ENCODE assay signal across 8 mouse cellular contexts in genomic region chr6:5633036-5633708, GRCm38 (mm10).
DNase-seq lines count a peak whose midpoint lies in the region; ATAC-seq lines count a peak whose summit lies in the region.

No protein-coding gene starts in this region.

- H3K4me1 ChIP-seq in liver, embryonic 12.5 days: no peaks in the 10 kb centered on the region
- H3K4me1 ChIP-seq in intestine, embryonic 16.5 days (ENCODE audit: control insufficient read depth, insufficient read depth, low read length): no peaks in the 10 kb centered on the region
- H3K4me1 ChIP-seq in midbrain, embryonic 14.5 days (ENCODE audit: control insufficient read depth, insufficient read depth, low read length): no peaks in the 10 kb centered on the region

- intact Hi-C loops in left cerebral cortex, postnatal 14 days (cut with DNase I): no loop called here

- no peaks in the 10 kb centered on the region for H3K27me3 ChIP-seq in liver, embryonic 12.5 days (replicated peaks)
- H3K27me3 ChIP-seq in intestine, embryonic 16.5 days (replicated peaks; ENCODE audit: control insufficient read depth, insufficient read depth, low read length): no peaks in the 10 kb centered on the region
- no peaks in the 10 kb centered on the region for H3K27me3 ChIP-seq in midbrain, embryonic 14.5 days (ENCODE audit: control insufficient read depth, insufficient read depth, low read length)

- no peaks in the 10 kb centered on the region for H3K36me3 ChIP-seq in liver, embryonic 12.5 days
- H3K36me3 ChIP-seq in intestine, embryonic 16.5 days (ENCODE audit: control insufficient read depth, insufficient read depth, low read length): no peaks in the 10 kb centered on the region
- H3K36me3 ChIP-seq in midbrain, embryonic 14.5 days (ENCODE audit: control insufficient read depth, insufficient read depth, low read length): no peaks in the 10 kb centered on the region

- ATAC-seq in liver, embryonic 12.5 days: no peak
- peak; percentile 90 for ATAC-seq in intestine, embryonic 16.5 days
- no peak for ATAC-seq in midbrain, embryonic 14.5 days (ENCODE audit: low FRiP score, low TSS enrichment)

- no peak overlapping the region for H3K27ac ChIP-seq in liver, embryonic 12.5 days
- no peak overlapping the region for H3K27ac ChIP-seq in intestine, embryonic 16.5 days (ENCODE audit: low read length)
- no peak overlapping the region for H3K27ac ChIP-seq in midbrain, embryonic 14.5 days (replicated peaks; ENCODE audit: low read depth, low read length)

- DNase-seq in liver: peak; percentile 46
- peak; percentile 46 for DNase-seq in cerebellum, adult 9-11 months
- DNase-seq in frontal cortex, postnatal 36 days (ENCODE audit: low spot score in 2 of 2): peak; percentile 38 to 57
- DNase-seq in left cerebral cortex, postnatal 14 days (ENCODE audit: low spot score in 2 of 2): peak; percentile 61 to 63
- peak; percentile 88 for DNase-seq in midbrain, embryonic 14.5 days
- peak; percentile 77 for DNase-seq in testis, postnatal 10 days (ENCODE audit: low spot score)

- H3K4me2 ChIP-seq in liver, embryonic 12.5 days: no peak overlapping the region
- no peak overlapping the region for H3K4me2 ChIP-seq in intestine, embryonic 16.5 days (ENCODE audit: low read depth, low read length)
- no peak overlapping the region for H3K4me2 ChIP-seq in midbrain, embryonic 14.5 days (ENCODE audit: low read length)

- no peak overlapping the region for H3K9ac ChIP-seq in liver, embryonic 12.5 days
- no peak overlapping the region for H3K9ac ChIP-seq in intestine, embryonic 16.5 days (ENCODE audit: low read depth, low read length)
- no peak overlapping the region for H3K9ac ChIP-seq in midbrain, embryonic 14.5 days (replicated peaks; ENCODE audit: low read length)

- no peak overlapping the region for H3K4me3 ChIP-seq in liver, embryonic 12.5 days
- H3K4me3 ChIP-seq in intestine, embryonic 16.5 days (ENCODE audit: low read length): no peak overlapping the region
- H3K4me3 ChIP-seq in midbrain, embryonic 14.5 days (replicated peaks; ENCODE audit: low read depth, low read length): no peak overlapping the region

- 20% methylated on average over 10 of the region's 10 CpGs for WGBS in liver, embryonic 12.5 days (ENCODE audit: insufficient replicate concordance)
- WGBS in intestine, embryonic 16.5 days: 19% methylated on average over 10 of the region's 10 CpGs
- WGBS in midbrain, embryonic 14.5 days: 23% methylated on average over 10 of the region's 10 CpGs

- no peaks in the 10 kb centered on the region for H3K9me3 ChIP-seq in liver, embryonic 12.5 days (replicated peaks)
- no peaks in the 10 kb centered on the region for H3K9me3 ChIP-seq in intestine, embryonic 16.5 days (ENCODE audit: control insufficient read depth, low read length)
- H3K9me3 ChIP-seq in midbrain, embryonic 14.5 days (ENCODE audit: control insufficient read depth, low read length): no peaks in the 10 kb centered on the region
